ENCODE assay signal across 8 mouse cellular contexts in the genomic region with DNA sequence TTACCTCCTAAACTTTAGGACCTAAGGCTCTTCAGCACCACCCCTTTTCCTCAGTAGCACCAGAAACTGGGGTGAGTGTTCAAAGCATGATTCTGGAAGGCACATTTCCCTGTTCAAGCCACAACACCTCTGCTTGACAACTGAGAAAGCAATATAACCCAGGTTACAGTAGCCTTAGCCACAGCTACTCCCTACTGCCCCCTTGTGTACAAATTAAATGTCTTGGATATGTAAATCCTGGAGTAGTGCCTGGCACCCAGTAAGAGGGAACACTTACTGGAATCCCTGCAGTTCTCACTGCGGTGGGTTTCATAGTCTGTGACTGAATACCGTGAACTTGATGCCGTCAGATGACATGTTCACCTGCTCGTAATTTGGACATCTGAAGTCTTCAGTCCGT.
DNase-seq lines count a peak whose midpoint lies in the region; TF ChIP-seq lines count a peak whose summit lies in the region.

No protein-coding gene starts in this region.

- no peak for TF ChIP-seq CTCF in thymus, adult 2 months (IDR thresholded peaks at IDR 0.05; ENCODE audit: borderline replicate concordance, control insufficient read depth, extremely low read depth, insufficient read depth, low read length, poor library complexity)
- peak; percentile 52 for TF ChIP-seq CTCF in cortical plate, adult 2 months (IDR thresholded peaks at IDR 0.05; ENCODE audit: extremely low read depth, insufficient read depth, low read length)

- WGBS in thymus, adult 2 months = 82% methylated on average over 5 of the region's 5 CpGs

- no peak overlapping the region for H3K4me3 ChIP-seq in thymus, adult 2 months (ENCODE audit: control insufficient read depth, insufficient read depth, low read length)
- no peak overlapping the region for H3K4me3 ChIP-seq in cortical plate, adult 2 months (ENCODE audit: insufficient read depth, low read length)

- intact Hi-C loops in heart, postnatal 14 days (cut with DNase I) = loop anchor here (5.0 kb wide), 1 partner anchor 177 kb away; no protein-coding TSS in a partner anchor

- H3K4me1 ChIP-seq in thymus, adult 2 months (replicated peaks; ENCODE audit: control insufficient read depth, insufficient read depth, low read length) = peaks cover 6% of the 10 kb centered on the region; the same call in 1 of the 2 replicates
- peaks cover 8% of the 10 kb centered on the region; the same call in 1 of the 2 replicates for H3K4me1 ChIP-seq in cortical plate, adult 2 months (ENCODE audit: control insufficient read depth, insufficient read depth, low read length)

- H3K27me3 ChIP-seq in thymus, adult 2 months (ENCODE audit: control insufficient read depth, insufficient read depth, low read length) = peaks cover 3% of the 10 kb centered on the region; the same call in 1 of the 2 replicates

- DNase-seq in heart, adult 8-10 months (ENCODE audit: low spot score) = peak; percentile 74
- DNase-seq in heart, postnatal 14 days = no peak
- peak; percentile 26 for DNase-seq in thymus, adult 2 months
- no peak for DNase-seq in thymus, postnatal 4 days
- peak; percentile 24 to 58 for DNase-seq in kidney, postnatal 36 days
- DNase-seq in right cerebral cortex, adult 2 months (ENCODE audit: low spot score in 2 of 2) = no peak
- DNase-seq in urinary bladder, postnatal 4 days (ENCODE audit: low spot score in 2 of 2) = no peak

- TF ChIP-seq POLR2A in thymus, adult 2 months (IDR thresholded peaks at IDR 0.05; ENCODE audit: control insufficient read depth, extremely low read depth, insufficient read depth, low read length, poor library complexity) = no peak
- no peak for TF ChIP-seq POLR2A in cortical plate, adult 2 months (IDR thresholded peaks at IDR 0.05; ENCODE audit: extremely low read depth, insufficient read depth, low read length)

- no peaks in the 10 kb centered on the region for H3K36me3 ChIP-seq in thymus, adult 2 months (ENCODE audit: control insufficient read depth, insufficient read depth, low read length)

- no peak overlapping the region for H3K27ac ChIP-seq in thymus, adult 2 months (ENCODE audit: control insufficient read depth, insufficient read depth, low read length)
- H3K27ac ChIP-seq in cortical plate, adult 2 months (ENCODE audit: insufficient read depth, low read length) = no peak overlapping the region

Comparison
In these comparisons a context has a peak if more than half of its experiments do, and no peak if none do; other contexts are left out.
1. DNase-seq: peak in heart, adult 8-10 months (single experiment), thymus, adult 2 months (single experiment) and kidney, postnatal 36 days (2 of 2); none in heart, postnatal 14 days (0 of 2), thymus, postnatal 4 days (single experiment), right cerebral cortex, adult 2 months (0 of 2) and urinary bladder, postnatal 4 days (0 of 2).